Mouse (Mus musculus) kidney, embryonic 15.5 days (tissue): ENCODE data around the gene Atp6v1g2. TPM values are rescaled to one million over a fixed set of nuclear protein-coding genes. Genes with fewer than 3 reads are reported as not detected.
A peak's percentile ranks its signal among the peaks of the same experiment; 100 is the strongest.

Experiments used
- ATAC-seq: fragments of 200-750 bp; cut with Nextera tagmentation; replicated peaks from 2 replicates; pipeline ENCODE4 v1.8.0; 2017; ENCODE audit warnings: moderate TSS enrichment; ENCODE audit not compliant: low FRiP score
- H3K27ac ChIP-seq: fragments of 300-500 bp; sonication (generic); 2 replicates; pipeline ENCODE4 v1.5.1; 2015; ENCODE audit warnings: mild to moderate bottlenecking, inconsistent platforms
- H3K27me3 ChIP-seq: fragments of 300-500 bp; sonication (generic); 2 replicates; pipeline ENCODE4 v1.6.1; 2015; ENCODE audit warnings: inconsistent platforms
- H3K36me3 ChIP-seq: fragments of 300-500 bp; sonication (generic); 2 replicates; pipeline ENCODE4 v1.6.1; 2015; ENCODE audit warnings: inconsistent platforms
- H3K4me1 ChIP-seq: fragments of 300-500 bp; sonication (generic); 2 replicates; pipeline ENCODE4 v1.6.1; 2015; ENCODE audit warnings: inconsistent platforms
- H3K4me2 ChIP-seq: fragments of 300-500 bp; sonication (generic); 2 replicates; pipeline ENCODE4 v1.6.1; 2015; ENCODE audit warnings: moderate library complexity, mild to moderate bottlenecking, inconsistent platforms
- H3K4me3 ChIP-seq: fragments of 300-500 bp; sonication (generic); replicated peaks from 2 replicates; pipeline ENCODE4 v1.5.1; 2015; ENCODE audit warnings: mild to moderate bottlenecking, inconsistent platforms
- H3K9ac ChIP-seq: fragments of 300-500 bp; sonication (generic); 2 replicates; pipeline ENCODE4 v1.6.1; 2015; ENCODE audit warnings: mild to moderate bottlenecking, inconsistent platforms
- H3K9me3 ChIP-seq: fragments of 300-500 bp; sonication (generic); replicated peaks from 2 replicates; pipeline ENCODE4 v1.6.1; 2016; ENCODE audit warnings: inconsistent platforms
- WGBS: fragments of 180-500 bp; shearing (Covaris S2); methylation state at CpG from one replicate; pipeline ENCODE4 v1.1.7; 2015; ENCODE audit warnings: mixed read lengths; 5-methylcytosine and 5-hydroxymethylcytosine counted together
- polyA plus RNA-seq: library from polyadenylated mRNA; unstranded; fragments of >200 nt; fragmentation: Nextera tagmentation; extraction: Ambion mirVana; gene quantifications from 2 replicates; pipeline ENCODE4 v1.2.1, GENCODE M21; 2015

Atp6v1g2 gene
- polyA plus RNA-seq, 1 experiment from 2014 or later: 6.4 TPM

GRCm38 (mm10) chr17:35194844-35195630 is 38.4 kb upstream of the Atp6v1g2 start:
- Histone ChIP-seq H3K27me3 (peaks cover 57% of the 10 kb centered on the region), H3K36me3 (no peaks in the 10 kb centered on the region), H3K9me3 (no peaks in the 10 kb centered on the region), H3K4me3 (peak overlapping the region; percentile 49), H3K9ac (peak overlapping the region; percentile 37; the same call in 1 of the 2 replicates), H3K27ac (no peak overlapping the region), H3K4me2 (peak overlapping the region; percentile 83), H3K4me1 (peaks cover 22% of the 10 kb centered on the region)
- 43% methylated on average over 19 of the region's 19 CpGs for WGBS
- ATAC-seq: peak; percentile 53

- 1% methylated on average over 66 of the region's 66 CpGs for WGBS
- Histone ChIP-seq H3K4me2 (peak overlapping the region; percentile 83), H3K27ac (no peak overlapping the region), H3K4me1 (peaks cover 22% of the 10 kb centered on the region), H3K9ac (peak overlapping the region; percentile 37), H3K36me3 (no peaks in the 10 kb centered on the region), H3K9me3 (no peaks in the 10 kb centered on the region), H3K27me3 (peaks cover 65% of the 10 kb centered on the region), H3K4me3 (peak overlapping the region; percentile 49)
- ATAC-seq: peak; percentile 81
Measured at GRCm38 (mm10) chr17:35195631-35196320, 37.7 kb upstream of the Atp6v1g2 start.

- H3K36me3 ChIP-seq: no peaks in the 10 kb centered on the region
- peak overlapping the region; percentile 49 for H3K4me3 ChIP-seq
- 29% methylated on average over 9 of the region's 9 CpGs for WGBS
- no peaks in the 10 kb centered on the region for H3K9me3 ChIP-seq
- H3K27ac ChIP-seq: no peak overlapping the region
- H3K4me2 ChIP-seq: peak overlapping the region; percentile 83
- peaks cover 70% of the 10 kb centered on the region for H3K27me3 ChIP-seq
- no peak overlapping the region for H3K9ac ChIP-seq
- 0 out of 2 replicates have a peak, but pooled peaks have one; percentile 31 for ATAC-seq
- H3K4me1 ChIP-seq: peaks cover 22% of the 10 kb centered on the region
Measured at GRCm38 (mm10) chr17:35196321-35196641, 37.2 kb upstream of the Atp6v1g2 start.

- no peaks in the 10 kb centered on the region for H3K36me3 ChIP-seq
- WGBS: 46% methylated on average over 6 of the region's 6 CpGs
- ATAC-seq: no peak
- no peak overlapping the region for H3K4me3 ChIP-seq
- H3K9me3 ChIP-seq: no peaks in the 10 kb centered on the region
- no peak overlapping the region for H3K4me2 ChIP-seq
- H3K27ac ChIP-seq: no peak overlapping the region
- no peak overlapping the region for H3K9ac ChIP-seq
- H3K4me1 ChIP-seq: peaks cover 26% of the 10 kb centered on the region
- peaks cover 78% of the 10 kb centered on the region for H3K27me3 ChIP-seq
Measured at GRCm38 (mm10) chr17:35197126-35197525, 36.3 kb upstream of the Atp6v1g2 start.

- ATAC-seq: no peak
Measured at GRCm38 (mm10) chr17:35198029-35198428, 35.4 kb upstream of the Atp6v1g2 start.

GRCm38 (mm10) chr17:35198946-35199345 is 34.5 kb upstream of the Atp6v1g2 start:
- no peaks in the 10 kb centered on the region for H3K9me3 ChIP-seq
- no peak for ATAC-seq
- no peak overlapping the region for H3K4me3 ChIP-seq
- H3K27me3 ChIP-seq: peaks cover 88% of the 10 kb centered on the region
- H3K27ac ChIP-seq: no peak overlapping the region
- no peaks in the 10 kb centered on the region for H3K36me3 ChIP-seq
- H3K4me2 ChIP-seq: no peak overlapping the region
- WGBS: 31% methylated on average over 8 of the region's 8 CpGs
- peaks cover 26% of the 10 kb centered on the region for H3K4me1 ChIP-seq
- H3K9ac ChIP-seq: no peak overlapping the region

More at GRCm38 (mm10) chr17:35198029-35198428, 35.4 kb upstream of the Atp6v1g2 start:
- WGBS: 71% methylated on average over 7 of the region's 7 CpGs
- peaks cover 26% of the 10 kb centered on the region for H3K4me1 ChIP-seq
- no peak overlapping the region for H3K27ac ChIP-seq
- H3K4me2 ChIP-seq: no peak overlapping the region
- H3K9me3 ChIP-seq: no peaks in the 10 kb centered on the region
- no peak overlapping the region for H3K4me3 ChIP-seq
- H3K9ac ChIP-seq: no peak overlapping the region
- peaks cover 87% of the 10 kb centered on the region for H3K27me3 ChIP-seq
- no peaks in the 10 kb centered on the region for H3K36me3 ChIP-seq

- peaks cover 83% of the 10 kb centered on the region for H3K27me3 ChIP-seq
Measured at GRCm38 (mm10) chr17:35200398-35200797, 33.1 kb upstream of the Atp6v1g2 start.

GRCm38 (mm10) chr17:35201128-35201527 is 32.3 kb upstream of the Atp6v1g2 start:
- Histone ChIP-seq H3K4me3 (no peak overlapping the region), H3K4me1 (peaks cover 12% of the 10 kb centered on the region), H3K36me3 (no peaks in the 10 kb centered on the region), H3K4me2 (no peak overlapping the region), H3K9ac (no peak overlapping the region), H3K27ac (no peak overlapping the region), H3K9me3 (no peaks in the 10 kb centered on the region), H3K27me3 (peaks cover 77% of the 10 kb centered on the region)
- WGBS: 62% methylated on average over 11 of the region's 11 CpGs
- ATAC-seq: no peak

More at GRCm38 (mm10) chr17:35200398-35200797, 33.1 kb upstream of the Atp6v1g2 start:
- WGBS: 89% methylated on average over 11 of the region's 11 CpGs
- Histone ChIP-seq H3K4me1 (peaks cover 19% of the 10 kb centered on the region), H3K36me3 (no peaks in the 10 kb centered on the region), H3K27ac (no peak overlapping the region), H3K4me2 (no peak overlapping the region), H3K4me3 (no peak overlapping the region), H3K9ac (no peak overlapping the region), H3K9me3 (no peaks in the 10 kb centered on the region)
- ATAC-seq: no peak

- H3K4me3 ChIP-seq: 0 out of 2 replicates have a peak within 1 kb of the TSS, but pooled peaks have one; percentile 4
Measured at GRCm38 (mm10) chr17:35201787-35202186, 31.7 kb upstream of the Atp6v1g2 start, which contains the start of gene Tnf. Gene Tnf (minus strand): TSS chr17:35202007.

GRCm38 (mm10) chr17:35202442-35202841 is 31.0 kb upstream of the Atp6v1g2 start:
- ATAC-seq: no peak
- H3K4me1 ChIP-seq: peaks cover 10% of the 10 kb centered on the region
- no peak overlapping the region for H3K4me2 ChIP-seq
- H3K36me3 ChIP-seq: no peaks in the 10 kb centered on the region
- WGBS: 78% methylated on average over 4 of the region's 4 CpGs
- H3K9me3 ChIP-seq: no peaks in the 10 kb centered on the region
- H3K27ac ChIP-seq: no peak overlapping the region
- no peak overlapping the region for H3K9ac ChIP-seq
- no peak overlapping the region for H3K4me3 ChIP-seq
- H3K27me3 ChIP-seq: peaks cover 66% of the 10 kb centered on the region

More at GRCm38 (mm10) chr17:35201787-35202186, 31.7 kb upstream of the Atp6v1g2 start, which contains the start of gene Tnf:
- Histone ChIP-seq H3K4me1 (peaks cover 10% of the 10 kb centered on the region), H3K4me2 (peak within 1 kb of the TSS; percentile 35), H3K9ac (no peak within 1 kb of the TSS), H3K36me3 (no peaks in the 10 kb centered on the region), H3K27ac (no peak within 1 kb of the TSS), H3K9me3 (no peaks in the 10 kb centered on the region), H3K27me3 (peaks cover 70% of the 10 kb centered on the region)
- WGBS: 29% methylated on average over 13 of the region's 13 CpGs
- no peak for ATAC-seq

- H3K36me3 ChIP-seq: no peaks in the 10 kb centered on the region
- no peak for ATAC-seq
- H3K4me3 ChIP-seq: no peak within 1 kb of the TSS
- H3K9me3 ChIP-seq: no peaks in the 10 kb centered on the region
- peaks cover 10% of the 10 kb centered on the region for H3K4me1 ChIP-seq
- no peak within 1 kb of the TSS for H3K9ac ChIP-seq
- H3K27me3 ChIP-seq: peaks cover 53% of the 10 kb centered on the region
- H3K4me2 ChIP-seq: no peak within 1 kb of the TSS
- 38% methylated on average over 20 of the region's 20 CpGs for WGBS
- no peak within 1 kb of the TSS for H3K27ac ChIP-seq
Measured at GRCm38 (mm10) chr17:35204494-35205379, 28.7 kb upstream of the Atp6v1g2 start, which contains the start of gene Lta. Gene Lta (minus strand): TSS chr17:35205351.
